Mouse (Mus musculus) 3T3-L1 (cell line): ENCODE measurements around the gene Zscan4-ps1.
"Not testable (repeated sequence)": the region's sequence is repeated elsewhere in the genome, so short reads cannot be mapped to it uniquely, and the experiment has no call there.

Experiments used
- DNase-seq: peaks from one replicate; pipeline ENCODE4 v3.0.0-alpha.2; 2015; ENCODE audit warnings: low read depth, low spot score

Gene Zscan4-ps1

DNA sequence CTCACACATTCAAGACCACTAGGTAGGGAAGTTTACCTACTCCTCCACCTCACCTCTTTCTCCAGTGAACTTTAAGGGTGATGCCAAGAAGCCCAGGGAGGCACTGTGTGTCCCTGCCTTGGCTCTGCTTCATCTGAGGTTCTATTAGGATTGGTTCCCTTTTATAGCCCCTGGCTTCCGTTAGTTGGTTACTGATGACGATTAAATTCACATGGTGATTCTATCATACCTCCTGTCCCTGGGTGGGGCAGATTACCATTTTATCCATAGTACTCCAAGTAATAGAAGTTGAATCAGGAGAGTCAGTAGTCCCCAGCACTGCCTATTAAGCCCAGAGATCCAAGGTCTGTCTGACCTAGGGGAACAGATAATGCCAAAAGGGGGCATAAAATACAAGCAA, at the start of gene Zscan4-ps1:
Gene Zscan4-ps1, minus strand, starts transcription at position 101 of the 400 bp plus-strand sequence.
- not testable (repeated sequence) for DNase-seq
